Mouse (Mus musculus) myocyte (in vitro differentiated cells): ENCODE measurements around the gene Ndufa8.

Source experiments
- POLR2A ChIP-seq: IDR thresholded peaks from one replicate; pipeline ENCODE4 v1.6.1; 2011; ENCODE audit warnings: low read depth, mild to moderate bottlenecking, control low read depth, moderate library complexity; ENCODE audit not compliant: insufficient read length
- TCF3 ChIP-seq: IDR thresholded peaks from one replicate; pipeline ENCODE4 v1.6.1; 2011; ENCODE audit warnings: low read depth, control low read depth; ENCODE audit not compliant: insufficient read length

GRCm38 (mm10) chr2:35994303-35994702 is 54.9 kb downstream of the Ndufa8 start:
- TF ChIP-seq POLR2A = no peak
- TF ChIP-seq TCF3 = no peak
